Mouse (Mus musculus): ENCODE data around the gene Tmem97.

DNA sequence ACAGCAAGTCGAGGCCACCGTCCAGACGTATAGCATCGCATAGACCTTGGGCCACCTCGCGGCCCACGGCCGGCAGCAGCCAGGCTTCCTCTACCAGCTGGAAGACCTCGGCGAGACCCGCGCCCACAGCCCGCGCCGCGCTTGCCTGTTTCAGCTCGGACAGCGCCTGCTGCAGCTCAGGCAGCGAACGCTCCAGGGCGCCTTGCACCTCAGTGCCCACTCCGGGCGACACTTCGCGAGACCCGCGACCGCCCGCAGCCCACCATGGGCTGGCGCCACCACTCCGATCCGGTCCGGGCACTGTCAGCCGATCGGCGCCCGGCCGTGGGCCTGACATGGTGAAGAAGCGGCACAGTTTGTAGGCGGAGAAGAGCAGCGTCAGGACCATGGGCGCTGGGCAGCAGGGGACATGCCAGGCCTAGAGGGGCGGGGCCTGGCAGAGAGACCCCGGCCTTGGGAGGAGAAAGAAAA, 53.5 kb downstream of the Tmem97 start:
- TF ChIP-seq CTCF (IDR thresholded peaks at IDR 0.05; ENCODE audit: borderline replicate concordance, extremely low read depth, insufficient read depth, insufficient read length), result no peak
- TF ChIP-seq POLR2A (IDR thresholded peaks at IDR 0.05; ENCODE audit: borderline replicate concordance, extremely low read depth, insufficient read depth, insufficient read length, poor library complexity, severe bottlenecking), result no peak

Data from brain, embryonic 14.5 days (tissue).